Mouse (Mus musculus): ENCODE results near the gene Coa3. TPM values are rescaled to one million over a fixed set of nuclear protein-coding genes. Genes with fewer than 3 reads are reported as not detected.

The Coa3 gene
- total and polyA plus RNA-seq, 3 experiments = 120 to 325 TPM; not detected in 1

DNA sequence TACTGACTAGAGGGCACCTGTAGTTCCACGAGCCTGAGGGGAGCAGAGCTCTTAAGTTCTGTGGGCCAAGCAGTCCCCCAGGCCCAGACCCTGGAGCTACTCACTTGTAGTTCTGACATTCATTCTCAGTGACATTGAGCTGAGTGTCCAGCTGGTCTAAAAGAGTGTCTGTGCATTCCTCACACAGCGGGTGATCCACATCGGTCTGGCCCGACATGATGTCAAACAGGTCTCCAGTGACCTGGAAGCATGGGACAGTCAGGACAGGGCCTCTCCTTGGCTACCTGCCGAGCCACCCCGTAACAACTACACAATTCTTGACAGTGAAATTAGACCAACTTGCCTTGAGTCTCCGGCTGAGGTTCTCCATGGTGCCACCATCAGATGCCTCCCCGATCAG is 16.3 kb upstream of the Coa3 start:
- Histone ChIP-seq H3K27ac (ENCODE audit: control insufficient read depth, low read depth, low read length) (no peak overlapping the region), H3K9me3 (replicated peaks; ENCODE audit: insufficient read depth, low read length) (no peaks in the 10 kb centered on the region), H3K27me3 (ENCODE audit: control insufficient read depth in 1 of 2, insufficient read depth in 2 of 2, low read length in 2 of 2) (no peaks in the 10 kb centered on the region), H3K36me3 (ENCODE audit: control insufficient read depth in 1 of 2, insufficient read depth in 2 of 2, low read length in 2 of 2) (peaks cover 1 to 14% of the 10 kb centered on the region in 2 experiments), H3K9ac (ENCODE audit: control insufficient read depth, low read depth, low read length, poor library complexity, severe bottlenecking) (no peak overlapping the region), H3K4me1 (ENCODE audit: control insufficient read depth in 1 of 2, insufficient read depth in 2 of 2, low read length in 2 of 2) (peaks cover under 1% of the 10 kb centered on the region in 2 experiments; a peak in 2 of 4 replicates), H3K4me3 (ENCODE audit: control insufficient read depth in 1 of 2, insufficient read depth in 1 of 2, low read depth in 2 of 2, low read length in 2 of 2) (no peak overlapping the region), H3K79me2 (ENCODE audit: control insufficient read depth, insufficient read depth, low read length, poor library complexity) (peaks cover 10% of the 10 kb centered on the region)
- no peak for TF ChIP-seq MAX (IDR thresholded peaks at IDR 0.05; ENCODE audit: low read length)
- TF ChIP-seq USF2 (IDR thresholded peaks at IDR 0.05; ENCODE audit: borderline replicate concordance in 1 of 2, insufficient read depth in 1 of 2, low read depth in 1 of 2, low read length in 2 of 2) = no peak
- no peak for TF ChIP-seq TAL1 (IDR thresholded peaks at IDR 0.05; ENCODE audit: low read length)
- TF ChIP-seq MYB (IDR thresholded peaks at IDR 0.05; ENCODE audit: low read depth, low read length) = no peak
- TF ChIP-seq NRF1 (IDR thresholded peaks at IDR 0.05; ENCODE audit: insufficient read depth, low read depth, low read length, poor library complexity, severe bottlenecking) = no peak
- TF ChIP-seq ETS1 (IDR thresholded peaks at IDR 0.05; ENCODE audit: low read depth, low read length) = no peak
- no peak for TF ChIP-seq MEF2A (IDR thresholded peaks at IDR 0.05; ENCODE audit: extremely low read depth, insufficient replicate concordance, low read depth, low read length, poor library complexity, severe bottlenecking)
- no peak for TF ChIP-seq SIN3A (IDR thresholded peaks at IDR 0.05; ENCODE audit: low read length)
- TF ChIP-seq POLR2A (IDR thresholded peaks at IDR 0.05; ENCODE audit: control insufficient read depth in 1 of 2, insufficient read depth in 1 of 2, low read depth in 1 of 2, low read length in 2 of 2, poor library complexity in 1 of 2) = no peak
- TF ChIP-seq MAZ (IDR thresholded peaks at IDR 0.05; ENCODE audit: low read depth, low read length) = no peak
- TF ChIP-seq MAFK (IDR thresholded peaks at IDR 0.05; ENCODE audit: borderline replicate concordance, low read depth, low read length) = no peak
- TF ChIP-seq GATA1 (IDR thresholded peaks at IDR 0.05; ENCODE audit: low read depth, low read length) = no peak
- TF ChIP-seq POLR2AphosphoS5 (IDR thresholded peaks at IDR 0.05; ENCODE audit: borderline replicate concordance, low read depth, low read length) = no peak
- TF ChIP-seq MXI1 (IDR thresholded peaks at IDR 0.05; ENCODE audit: low read depth, low read length) = no peak
- TF ChIP-seq E2F4 (IDR thresholded peaks at IDR 0.05; ENCODE audit: borderline replicate concordance, low read depth, low read length) = no peak
- no peak for TF ChIP-seq HCFC1 (IDR thresholded peaks at IDR 0.05; ENCODE audit: low read depth, low read length)
- TF ChIP-seq JUND (IDR thresholded peaks at IDR 0.05; ENCODE audit: low read depth, low read length) = no peak
- no peak for TF ChIP-seq CHD1 (IDR thresholded peaks at IDR 0.05; ENCODE audit: low read depth, low read length)
- no peak for TF ChIP-seq RCOR1 (IDR thresholded peaks at IDR 0.05; ENCODE audit: low read depth, low read length)
- DNase-seq (ENCODE audit: low read depth, low spot score) = no peak

DNA sequence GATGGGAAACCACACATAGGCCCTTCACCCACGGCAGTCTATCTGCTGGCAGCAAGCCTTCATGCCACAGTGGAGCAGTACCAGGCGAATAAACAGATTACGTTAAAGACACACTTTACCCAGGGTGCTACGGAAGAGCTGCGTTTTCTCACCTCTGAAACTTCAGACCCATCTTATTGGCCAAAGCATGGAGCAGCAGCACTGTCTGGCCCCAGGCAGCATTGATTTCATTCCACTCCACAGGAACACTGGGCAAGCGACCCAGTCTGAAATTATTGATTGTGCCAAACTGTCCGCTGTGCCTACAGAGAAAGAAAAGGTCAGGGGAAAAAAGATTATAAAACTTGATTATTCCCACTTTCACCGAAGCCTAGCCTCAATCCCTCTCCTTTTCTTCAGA is 12.3 kb upstream of the Coa3 start:
- H3K36me3 ChIP-seq (ENCODE audit: control insufficient read depth in 1 of 2, insufficient read depth in 2 of 2, low read length in 2 of 2) = peaks cover 0 to 23% of the 10 kb centered on the region in 2 experiments; a peak in 2 of 4 replicates
- H3K27ac ChIP-seq (ENCODE audit: control insufficient read depth, low read depth, low read length) = no peak overlapping the region
- TF ChIP-seq MYB (IDR thresholded peaks at IDR 0.05; ENCODE audit: low read depth, low read length) (no peak), TBP (IDR thresholded peaks at IDR 0.05; ENCODE audit: low read depth, low read length) (no peak), UBTF (IDR thresholded peaks at IDR 0.05; ENCODE audit: borderline replicate concordance, insufficient read depth, low read depth, low read length) (no peak), ETS1 (IDR thresholded peaks at IDR 0.05; ENCODE audit: low read depth, low read length) (no peak), TAL1 (IDR thresholded peaks at IDR 0.05; ENCODE audit: low read length) (no peak), CHD1 (IDR thresholded peaks at IDR 0.05; ENCODE audit: low read depth, low read length) (no peak), MAZ (IDR thresholded peaks at IDR 0.05; ENCODE audit: low read depth, low read length) (no peak), ZMIZ1 (IDR thresholded peaks at IDR 0.05; ENCODE audit: low read depth, low read length) (no peak), SIN3A (IDR thresholded peaks at IDR 0.05; ENCODE audit: low read length) (no peak), CHD2 (IDR thresholded peaks at IDR 0.05; ENCODE audit: low read length) (no peak), ELF1 (IDR thresholded peaks at IDR 0.05; ENCODE audit: low read depth, low read length) (no peak), ZNF384 (IDR thresholded peaks at IDR 0.05; ENCODE audit: low read depth, low read length) (no peak), POLR2AphosphoS5 (IDR thresholded peaks at IDR 0.05; ENCODE audit: borderline replicate concordance, low read depth, low read length) (no peak), MXI1 (IDR thresholded peaks at IDR 0.05; ENCODE audit: low read depth, low read length) (no peak), ZKSCAN1 (IDR thresholded peaks at IDR 0.05; ENCODE audit: low read depth, low read length) (no peak), NELFE (IDR thresholded peaks at IDR 0.05; ENCODE audit: low read depth, low read length) (no peak), KAT2A (conservative IDR thresholded peaks at IDR 0.05; ENCODE audit: low read depth, low read length) (no peak), RCOR1 (IDR thresholded peaks at IDR 0.05; ENCODE audit: low read depth, low read length) (no peak)
- H3K79me2 ChIP-seq (ENCODE audit: control insufficient read depth, insufficient read depth, low read length, poor library complexity) = no peaks in the 10 kb centered on the region
- H3K4me1 ChIP-seq (ENCODE audit: control insufficient read depth in 1 of 2, insufficient read depth in 2 of 2, low read length in 2 of 2) = no peaks in the 10 kb centered on the region
- no peak for DNase-seq (ENCODE audit: low read depth, low spot score)
- H3K9ac ChIP-seq (ENCODE audit: control insufficient read depth, low read depth, low read length, poor library complexity, severe bottlenecking) = no peak overlapping the region
- H3K4me3 ChIP-seq (ENCODE audit: control insufficient read depth in 1 of 2, insufficient read depth in 1 of 2, low read depth in 2 of 2, low read length in 2 of 2) = no peak overlapping the region
- H3K9me3 ChIP-seq (replicated peaks; ENCODE audit: insufficient read depth, low read length) = no peaks in the 10 kb centered on the region
- no peaks in the 10 kb centered on the region for H3K27me3 ChIP-seq (ENCODE audit: control insufficient read depth in 1 of 2, insufficient read depth in 2 of 2, low read length in 2 of 2)

Data from MEL (cell line).